Mouse (Mus musculus): ENCODE data around the gene Eif4a2.

- TF ChIP-seq GATA1 (IDR thresholded peaks at IDR 0.05; ENCODE audit: borderline replicate concordance, low read length) (no peak), FLI1 (IDR thresholded peaks at IDR 0.05; ENCODE audit: low read length) (no peak)
These were observed 7.1 kb upstream of the Eif4a2 start for GRCm38 (mm10) chr16:23100099-23100575.
